Mouse (Mus musculus) testis, adult 2 months (tissue): ENCODE measurements around the gene Ttc23. TPM values are rescaled to one million over a fixed set of nuclear protein-coding genes. Genes with fewer than 3 reads are reported as not detected.

Experiments
- H3K27ac ChIP-seq: fragments of 200-500 bp; 2 replicates; pipeline ENCODE4 v1.5.1; 2012; ENCODE audit warnings: low read depth, low read length; ENCODE audit not compliant: control insufficient read depth, insufficient read depth
- H3K27me3 ChIP-seq: fragments of 200-500 bp; 2 replicates; pipeline ENCODE4 v1.6.1; 2012; ENCODE audit warnings: mild to moderate bottlenecking, low read length, moderate library complexity; ENCODE audit not compliant: control insufficient read depth, insufficient read depth
- H3K36me3 ChIP-seq: fragments of 200-500 bp; 2 replicates; pipeline ENCODE4 v1.6.1; 2012; ENCODE audit warnings: mild to moderate bottlenecking, low read length; ENCODE audit not compliant: control insufficient read depth, insufficient read depth
- H3K4me1 ChIP-seq: fragments of 200-500 bp; 2 replicates; pipeline ENCODE4 v1.6.1; 2012; ENCODE audit warnings: low read length; ENCODE audit not compliant: control insufficient read depth, insufficient read depth
- H3K4me3 ChIP-seq: fragments of 200-500 bp; 2 replicates; pipeline ENCODE4 v1.5.1; 2012; ENCODE audit warnings: low read depth, mild to moderate bottlenecking, low read length, moderate library complexity, mixed read lengths; ENCODE audit not compliant: control insufficient read depth
- CTCF ChIP-seq: fragments of 200-500 bp; IDR thresholded peaks from 2 replicates; pipeline ENCODE4 v1.5.1; 2012; ENCODE audit warnings: low read depth, mild to moderate bottlenecking, inconsistent platforms, low read length, moderate library complexity; ENCODE audit not compliant: control insufficient read depth, insufficient read depth, insufficient replicate concordance
- POLR2A ChIP-seq: fragments of 200-500 bp; IDR thresholded peaks from 2 replicates; pipeline ENCODE4 v1.6.1; 2012; ENCODE audit warnings: low read depth, mild to moderate bottlenecking, inconsistent platforms, low read length, moderate library complexity; ENCODE audit not compliant: control insufficient read depth
- polyA plus RNA-seq: library from polyadenylated mRNA; depleted of rRNA; stranded (reverse); fragments of >200 nt; gene quantifications from 2 replicates; pipeline ENCODE4 v1.2.3, GENCODE M21; 2012; rRNA removed

The Ttc23 gene
- polyA plus RNA-seq, result 43.7 and 49.8 TPM in 2 replicates

GRCm38 (mm10) chr7:67647277-67647676, at the start of gene Ttc23:
Ttc23 (plus strand) TSS chr7:67647410.
- Histone ChIP-seq H3K36me3 (no peaks in the 10 kb centered on the region; the same call in 1 of the 2 replicates), H3K27ac (no peak within 1 kb of the TSS), H3K27me3 (no peaks in the 10 kb centered on the region), H3K4me1 (peaks cover 5% of the 10 kb centered on the region), H3K4me3 (peak within 1 kb of the TSS; percentile 98)
- no peak for TF ChIP-seq CTCF
- no peak for TF ChIP-seq POLR2A

GRCm38 (mm10) chr7:67598050-67598449, 49.2 kb upstream of the Ttc23 start:
- no peak overlapping the region for H3K27ac ChIP-seq
- TF ChIP-seq CTCF (no peak), POLR2A (no peak)
- H3K4me1 ChIP-seq, result no peaks in the 10 kb centered on the region
- H3K4me3 ChIP-seq, result no peak overlapping the region
- H3K36me3 ChIP-seq, result no peaks in the 10 kb centered on the region
- H3K27me3 ChIP-seq, result no peaks in the 10 kb centered on the region

GRCm38 (mm10) chr7:67605114-67605513, 42.1 kb upstream of the Ttc23 start:
- H3K27ac ChIP-seq, result no peak overlapping the region
- no peaks in the 10 kb centered on the region for H3K36me3 ChIP-seq
- H3K4me3 ChIP-seq, result no peak overlapping the region
- TF ChIP-seq POLR2A (no peak), CTCF (no peak)
- H3K4me1 ChIP-seq, result no peaks in the 10 kb centered on the region
- H3K27me3 ChIP-seq, result no peaks in the 10 kb centered on the region

- H3K4me1 ChIP-seq, result no peaks in the 10 kb centered on the region
- H3K4me3 ChIP-seq, result no peak overlapping the region
- no peaks in the 10 kb centered on the region for H3K36me3 ChIP-seq
- no peak overlapping the region for H3K27ac ChIP-seq
- H3K27me3 ChIP-seq, result no peaks in the 10 kb centered on the region
- TF ChIP-seq POLR2A (no peak), CTCF (no peak)
Observed at GRCm38 (mm10) chr7:67606250-67606649, 41.0 kb upstream of the Ttc23 start.

- H3K4me1 ChIP-seq, result no peaks in the 10 kb centered on the region
- TF ChIP-seq POLR2A, result no peak
- no peak for TF ChIP-seq CTCF
- no peaks in the 10 kb centered on the region for H3K27me3 ChIP-seq
- no peak overlapping the region for H3K27ac ChIP-seq
- no peaks in the 10 kb centered on the region for H3K36me3 ChIP-seq
- H3K4me3 ChIP-seq, result no peak overlapping the region
Observed at GRCm38 (mm10) chr7:67607669-67608347, 39.4 kb upstream of the Ttc23 start.

GRCm38 (mm10) chr7:67608348-67609024, 38.7 kb upstream of the Ttc23 start:
- Histone ChIP-seq H3K27ac (no peak overlapping the region), H3K4me1 (no peaks in the 10 kb centered on the region), H3K4me3 (no peak overlapping the region), H3K36me3 (no peaks in the 10 kb centered on the region), H3K27me3 (no peaks in the 10 kb centered on the region)
- no peak for TF ChIP-seq POLR2A

- Histone ChIP-seq H3K27ac (no peak overlapping the region), H3K27me3 (no peaks in the 10 kb centered on the region), H3K4me1 (no peaks in the 10 kb centered on the region), H3K36me3 (no peaks in the 10 kb centered on the region), H3K4me3 (no peak overlapping the region)
- TF ChIP-seq POLR2A (no peak), CTCF (no peak)
Observed at GRCm38 (mm10) chr7:67613795-67614463, 33.3 kb upstream of the Ttc23 start.
